Mouse (Mus musculus) MEL (cell line): Measurements from ENCODE around the gene Gm9767.

Experiments
- GATA1 ChIP-seq: IDR thresholded peaks from 2 replicates; pipeline ENCODE4 v1.6.1; 2011; ENCODE audit warnings: low read depth, low read length, improper control_type of control experiment
- ZKSCAN1 ChIP-seq: IDR thresholded peaks from 2 replicates; pipeline ENCODE4 v1.6.1; 2012; ENCODE audit warnings: low read depth, mild to moderate bottlenecking, inconsistent platforms, low read length, improper control_type of control experiment, moderate library complexity

GRCm38 (mm10) chr10:26063071-26063470 is 15.0 kb upstream of the Gm9767 start:
- TF ChIP-seq ZKSCAN1 (no peak), GATA1 (no peak)
